Mouse (Mus musculus) olfactory bulb, adult 2 months (tissue): ENCODE measurements around the gene Scn2a.

Experiments used
- CTCF ChIP-seq: fragments of 200-500 bp; IDR thresholded peaks from 2 replicates; pipeline ENCODE4 v1.5.1; 2012; ENCODE audit warnings: low read depth, mild to moderate bottlenecking, low read length, moderate library complexity; ENCODE audit not compliant: insufficient read depth
- POLR2A ChIP-seq: fragments of 200-500 bp; IDR thresholded peaks from 2 replicates; pipeline ENCODE4 v1.6.1; 2012; ENCODE audit warnings: mild to moderate bottlenecking, low read depth, low read length, moderate library complexity; ENCODE audit not compliant: insufficient read depth

DNA sequence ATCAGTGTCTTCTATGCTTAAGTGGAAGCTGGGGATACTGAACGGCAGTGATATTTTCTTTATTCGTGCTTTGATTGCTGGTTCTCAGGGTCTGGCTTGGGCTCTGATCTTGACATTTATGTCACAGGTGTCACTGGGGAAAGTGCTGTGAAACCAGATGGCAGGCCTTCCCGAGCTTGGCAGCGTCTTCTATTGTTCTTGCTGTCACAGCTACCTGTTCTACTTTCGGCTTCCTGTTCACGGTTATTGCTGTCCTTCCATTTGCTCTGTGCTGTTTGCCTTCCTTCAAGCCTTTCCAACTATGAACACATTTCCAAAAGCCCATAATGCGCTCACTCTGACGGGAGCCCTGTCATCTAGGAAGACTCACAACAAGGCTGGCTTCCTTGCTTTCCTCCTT, 37.9 kb downstream of the Scn2a start:
- TF ChIP-seq POLR2A: no peak
- no peak for TF ChIP-seq CTCF
